Mouse (Mus musculus) CH12.LX (cell line): Measurements from ENCODE around the gene Rap1a. TPM values are rescaled to one million over a fixed set of nuclear protein-coding genes. Genes with fewer than 3 reads are reported as not detected.

Experiments used
- DNase-seq: peaks from one replicate; pipeline ENCODE4 v3.0.0-alpha.2; 2013; ENCODE audit errors: extremely low read depth
- H3K27ac ChIP-seq: 2 replicates; pipeline ENCODE4 v1.5.1; 2012; ENCODE audit warnings: low read depth, mild to moderate bottlenecking, control low read depth, moderate library complexity; ENCODE audit not compliant: insufficient read depth
- H3K27me3 ChIP-seq: replicated peaks from 2 replicates; pipeline ENCODE3; 2012; ENCODE audit warnings: inconsistent platforms
- H3K36me3 ChIP-seq, 2 experiments: replicated peaks in 1 of 2; 2 replicates each; pipeline versions ENCODE3 to v1.6.1; 2012; ENCODE audit warnings: inconsistent platforms in 1 of 2, low read length in 1 of 2, mild to moderate bottlenecking in 1 of 2, mixed read lengths in 1 of 2, moderate library complexity in 1 of 2; ENCODE audit not compliant: control insufficient read depth in 1 of 2, insufficient read depth in 1 of 2
- H3K4me1 ChIP-seq, 2 experiments: 2 replicates each; pipeline ENCODE4 v1.6.1; 2012; ENCODE audit warnings: inconsistent platforms in 1 of 2, moderate library complexity in 1 of 2; ENCODE audit not compliant: insufficient read depth in 2 of 2, control insufficient read depth in 1 of 2
- H3K4me2 ChIP-seq: 2 replicates; pipeline ENCODE4 v1.6.1; 2012; ENCODE audit warnings: low read depth, mild to moderate bottlenecking, control low read depth; ENCODE audit not compliant: poor library complexity, insufficient read depth, severe bottlenecking
- H3K4me3 ChIP-seq, 3 experiments: fragments of 150-350 bp in 1 of 3; sonication (generic) in 1 of 3; replicated peaks in 1 of 3; 2 replicates each; pipeline versions ENCODE3 to v1.5.1; 2011 to 2012; ENCODE audit warnings: low read depth in 2 of 3, low read length in 2 of 3, mild to moderate bottlenecking in 2 of 3, moderate library complexity in 2 of 3, control low read depth in 1 of 3, improper control_type of control experiment in 1 of 3, inconsistent platforms in 1 of 3, mixed read lengths in 1 of 3; ENCODE audit not compliant: poor library complexity in 1 of 3
- H3K79me2 ChIP-seq: replicated peaks from 2 replicates; pipeline ENCODE4 v1.6.1; 2012; ENCODE audit warnings: mild to moderate bottlenecking, moderate library complexity; ENCODE audit not compliant: control insufficient read depth, poor library complexity, insufficient read depth, severe bottlenecking; ENCODE audit errors: extremely low read depth
- H3K9ac ChIP-seq: 2 replicates; pipeline ENCODE4 v1.6.1; 2012; ENCODE audit warnings: low read depth, mild to moderate bottlenecking, control low read depth, moderate library complexity; ENCODE audit not compliant: insufficient read depth
- H3K9me3 ChIP-seq: replicated peaks from 2 replicates; pipeline ENCODE3; 2012; ENCODE audit warnings: low read length, inconsistent platforms, mixed read lengths
- CHD1 ChIP-seq: IDR thresholded peaks from 2 replicates; pipeline ENCODE4 v1.6.1; 2012; ENCODE audit warnings: low read depth, low read length, improper control_type of control experiment, inconsistent platforms
- CHD2 ChIP-seq: IDR thresholded peaks from 2 replicates; pipeline ENCODE4 v1.6.1; 2011; ENCODE audit warnings: low read length, improper control_type of control experiment
- E2F4 ChIP-seq: IDR thresholded peaks from 2 replicates; pipeline ENCODE4 v1.6.1; 2011; ENCODE audit warnings: low read depth, low read length, improper control_type of control experiment; ENCODE audit not compliant: insufficient replicate concordance
- ELF1 ChIP-seq: IDR thresholded peaks from 2 replicates; pipeline ENCODE4 v1.6.1; 2014; ENCODE audit warnings: low read depth, mild to moderate bottlenecking, inconsistent platforms, low read length, improper control_type of control experiment
- EP300 ChIP-seq: IDR thresholded peaks from 2 replicates; pipeline ENCODE4 v1.6.1; 2011; ENCODE audit warnings: low read length, improper control_type of control experiment
- ETS1 ChIP-seq: conservative IDR thresholded peaks from 2 replicates; pipeline ENCODE4 v1.6.1; 2012; ENCODE audit warnings: low read depth, mild to moderate bottlenecking, inconsistent platforms, low read length, improper control_type of control experiment, moderate library complexity
- GABPA ChIP-seq: IDR thresholded peaks from 2 replicates; pipeline ENCODE4 v1.6.1; 2012; ENCODE audit warnings: low read depth, low read length, improper control_type of control experiment, inconsistent platforms; ENCODE audit not compliant: insufficient replicate concordance
- HCFC1 ChIP-seq: IDR thresholded peaks from 2 replicates; pipeline ENCODE4 v1.6.1; 2012; ENCODE audit warnings: low read depth, mild to moderate bottlenecking, inconsistent platforms, low read length, improper control_type of control experiment
- IRF4 ChIP-seq: IDR thresholded peaks from 2 replicates; pipeline ENCODE4 v1.6.1; 2014; ENCODE audit warnings: low read depth, mild to moderate bottlenecking, inconsistent platforms, low read length, improper control_type of control experiment
- JUN ChIP-seq: IDR thresholded peaks from 2 replicates; pipeline ENCODE4 v1.6.1; 2011; ENCODE audit warnings: low read depth, mild to moderate bottlenecking, low read length, improper control_type of control experiment, moderate library complexity; ENCODE audit not compliant: insufficient read depth
- JUND ChIP-seq: conservative IDR thresholded peaks from 2 replicates; pipeline ENCODE4 v1.6.1; 2011; ENCODE audit warnings: low read depth, low read length, improper control_type of control experiment
- KAT2A ChIP-seq: IDR thresholded peaks from 2 replicates; pipeline ENCODE4 v1.6.1; 2012; ENCODE audit warnings: low read length, improper control_type of control experiment, inconsistent platforms; ENCODE audit not compliant: insufficient replicate concordance
- MAFK ChIP-seq: IDR thresholded peaks from 2 replicates; pipeline ENCODE4 v1.6.1; 2011; ENCODE audit warnings: low read length, improper control_type of control experiment; ENCODE audit not compliant: insufficient replicate concordance
- MAZ ChIP-seq: IDR thresholded peaks from 2 replicates; pipeline ENCODE4 v1.6.1; 2012; ENCODE audit warnings: low read depth, mild to moderate bottlenecking, inconsistent platforms, low read length, improper control_type of control experiment, moderate library complexity
- MEF2A ChIP-seq: IDR thresholded peaks from 2 replicates; pipeline ENCODE4 v1.6.1; 2014; ENCODE audit warnings: low read depth, mild to moderate bottlenecking, inconsistent platforms, low read length, improper control_type of control experiment, borderline replicate concordance
- MXI1 ChIP-seq: IDR thresholded peaks from 2 replicates; pipeline ENCODE4 v1.6.1; 2011; ENCODE audit warnings: mild to moderate bottlenecking, low read depth, low read length, improper control_type of control experiment
- MYC ChIP-seq: IDR thresholded peaks from 2 replicates; pipeline ENCODE4 v1.6.1; 2011; ENCODE audit warnings: low read depth, mild to moderate bottlenecking, improper control_type of control experiment, low read length
- NELFE ChIP-seq: IDR thresholded peaks from 2 replicates; pipeline ENCODE4 v1.6.1; 2011; ENCODE audit warnings: low read depth, low read length, improper control_type of control experiment
- NRF1 ChIP-seq: IDR thresholded peaks from 2 replicates; pipeline ENCODE4 v1.6.1; 2014; ENCODE audit warnings: low read depth, mild to moderate bottlenecking, inconsistent platforms, low read length, improper control_type of control experiment, moderate library complexity
- PAX5 ChIP-seq: IDR thresholded peaks from 2 replicates; pipeline ENCODE4 v1.6.1; 2012; ENCODE audit warnings: low read length, inconsistent platforms, mixed read lengths
- POLR2A ChIP-seq: IDR thresholded peaks from 2 replicates; pipeline ENCODE4 v1.6.1; 2011; ENCODE audit warnings: low read depth, mild to moderate bottlenecking, improper control_type of control experiment, low read length
- POLR2AphosphoS2 ChIP-seq: IDR thresholded peaks from 2 replicates; pipeline ENCODE4 v1.6.1; 2011; ENCODE audit warnings: low read depth, low read length, improper control_type of control experiment
- RCOR1 ChIP-seq: conservative IDR thresholded peaks from 2 replicates; pipeline ENCODE4 v1.6.1; 2012; ENCODE audit warnings: low read depth, mild to moderate bottlenecking, inconsistent platforms, low read length, improper control_type of control experiment
- SMC3 ChIP-seq: IDR thresholded peaks from 2 replicates; pipeline ENCODE4 v1.6.1; 2011; ENCODE audit warnings: low read depth, low read length, improper control_type of control experiment
- TBP ChIP-seq: conservative IDR thresholded peaks from 2 replicates; pipeline ENCODE4 v1.6.1; 2011; ENCODE audit warnings: low read depth, low read length, improper control_type of control experiment
- TCF12 ChIP-seq: IDR thresholded peaks from 2 replicates; pipeline ENCODE4 v1.6.1; 2014; ENCODE audit warnings: low read depth, mild to moderate bottlenecking, inconsistent platforms, low read length, improper control_type of control experiment
- UBTF ChIP-seq: IDR thresholded peaks from 2 replicates; pipeline ENCODE4 v1.6.1; 2012; ENCODE audit warnings: low read depth, mild to moderate bottlenecking, inconsistent platforms, low read length, improper control_type of control experiment, moderate library complexity
- USF1 ChIP-seq: IDR thresholded peaks from 2 replicates; pipeline ENCODE4 v1.6.1; 2014; ENCODE audit warnings: low read depth, mild to moderate bottlenecking, inconsistent platforms, low read length, improper control_type of control experiment
- USF2 ChIP-seq: conservative IDR thresholded peaks from 2 replicates; pipeline ENCODE4 v1.6.1; 2011; ENCODE audit warnings: low read depth, low read length, improper control_type of control experiment
- ZKSCAN1 ChIP-seq: IDR thresholded peaks from 2 replicates; pipeline ENCODE4 v1.6.1; 2012; ENCODE audit warnings: low read depth, inconsistent platforms, low read length, improper control_type of control experiment, borderline replicate concordance
- ZMIZ1 ChIP-seq: IDR thresholded peaks from 2 replicates; pipeline ENCODE4 v1.6.1; 2012; ENCODE audit warnings: low read depth, mild to moderate bottlenecking, inconsistent platforms, low read length, improper control_type of control experiment
- dilution Hi-C: fragments of 300-500 bp; cut with MboI; formaldehyde crosslinking; loops from 2 replicates; pipeline ENCODE4 v1.14.3; 2020; ENCODE audit warnings: low sequenced_read_pairs; ENCODE audit not compliant: extremely low pct_unique_long_range_greater_than_20kb, extremely low pct_ligation_motif_present
- in situ Hi-C: fragments of 300-500 bp; cut with MboI; formaldehyde crosslinking; loops from 3 replicates; pipeline ENCODE4 v1.14.3; 2019; ENCODE audit warnings: low sequenced_read_pairs, low pct_ligation_motif_present, low pct_unique_long_range_greater_than_20kb, mixed read lengths
- polyA plus RNA-seq: library from polyadenylated mRNA; unstranded; fragments of >175 nt; gene quantifications from 2 replicates; pipeline ENCODE4 v1.2.1, GENCODE M21; 2012; ENCODE audit warnings: low read depth; ENCODE audit not compliant: insufficient read length
- total RNA-seq, 2 experiments: library from RNA; depleted of rRNA; stranded (reverse); fragments of 300-350 nt in 1 of 2; fragments of >200 nt in 1 of 2; gene quantifications; 2 replicates each; pipeline ENCODE4 v1.2.3; 2012 to 2014

Gene Rap1a
- total and polyA plus RNA-seq, 3 experiments = 63.3 to 250 (median 209) TPM

DNA sequence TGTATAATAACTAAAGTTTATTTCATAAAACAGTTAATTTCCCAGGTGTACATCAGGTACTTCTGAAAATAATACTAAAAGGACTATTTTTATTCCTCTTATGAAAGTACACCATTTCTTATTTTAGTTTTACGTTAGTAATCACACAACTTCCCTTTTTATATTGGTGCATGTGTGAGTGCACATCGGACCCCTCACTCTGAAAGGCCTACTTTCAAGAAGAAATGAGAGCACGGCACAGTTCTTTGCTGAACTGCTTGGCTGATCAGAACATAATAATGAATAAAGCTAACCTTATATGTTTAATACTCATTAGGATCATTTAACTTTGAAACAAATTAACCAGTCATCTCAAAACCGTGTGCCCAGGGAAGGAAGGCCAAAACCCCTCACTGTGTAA, 4.4 kb downstream of the Rap1a start:
- peak overlapping the region in 1 of 3 experiments; percentile 76 for H3K4me3 ChIP-seq
- H3K79me2 ChIP-seq = peaks cover 74% of the 10 kb centered on the region
- in situ Hi-C loops = no loop called here
- DNase-seq = peak; percentile 33
- peaks cover 3 to 11% of the 10 kb centered on the region in 2 experiments for H3K36me3 ChIP-seq
- peaks cover 7% of the 10 kb centered on the region for H3K9me3 ChIP-seq
- peak overlapping the region; percentile 77 for H3K4me2 ChIP-seq
- no peaks in the 10 kb centered on the region for H3K27me3 ChIP-seq
- H3K4me1 ChIP-seq = peaks cover 5 to 30% of the 10 kb centered on the region in 2 experiments; a peak in 3 of 4 replicates
- TF ChIP-seq CHD1 (peak; percentile 44; the same call in 1 of the 2 replicates), ETS1 (0 out of 2 replicates have a peak, but pooled peaks have one; percentile 14), ZKSCAN1 (no peak), MAFK (no peak), HCFC1 (no peak), RCOR1 (no peak), TBP (no peak), POLR2A (no peak), MYC (0 out of 2 replicates have a peak, but pooled peaks have one; percentile 18), KAT2A (no peak), NRF1 (no peak), PAX5 (no peak), SMC3 (no peak), ZMIZ1 (no peak), USF1 (no peak), GABPA (no peak), CHD2 (no peak), ELF1 (no peak), JUN (no peak), NELFE (no peak), POLR2AphosphoS2 (0 out of 2 replicates have a peak, but pooled peaks have one; percentile 37), UBTF (no peak), MAZ (no peak), USF2 (no peak), JUND (peak; percentile 41; the same call in 1 of the 2 replicates), MXI1 (no peak), EP300 (no peak), TCF12 (no peak), IRF4 (peak; percentile 19; the same call in 1 of the 2 replicates), E2F4 (no peak), MEF2A (peak; percentile 56; the same call in 1 of the 2 replicates)
- dilution Hi-C loops = no loop called here
- H3K9ac ChIP-seq = peak overlapping the region; percentile 62
- H3K27ac ChIP-seq = no peak overlapping the region
